11 mouse cellular contexts compared by ENCODE assay signal in the genomic region with DNA sequence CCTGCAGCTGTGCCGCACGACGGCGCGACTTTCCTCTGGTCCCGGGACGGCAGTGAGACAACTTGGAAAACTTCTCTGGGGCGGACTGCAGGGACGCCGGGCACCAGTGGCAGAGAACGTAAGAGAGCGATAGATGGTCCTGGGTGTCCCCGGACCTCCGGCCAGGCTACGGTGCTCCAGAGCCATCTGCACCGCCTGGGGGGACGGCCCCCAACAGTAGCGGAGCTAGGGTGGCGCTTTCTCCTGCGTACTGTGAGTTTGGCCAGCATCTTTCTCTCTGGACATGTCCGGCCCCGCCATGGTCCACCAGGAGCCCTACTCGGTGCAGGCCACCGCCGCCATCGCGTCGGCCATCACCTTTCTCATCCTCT. TPM values are rescaled to one million over a fixed set of nuclear protein-coding genes. Genes with fewer than 3 reads are reported as not detected.
DNase-seq lines count a peak whose midpoint lies in the region; ATAC-seq and TF ChIP-seq lines count a peak whose summit lies in the region.
"Had no signal": no experiment of that assay in that cellular context is flagged by ENCODE, and none has a peak within 500 bp of the region (broad histone marks: within the 10 kb centered on the region; RNA-seq: fewer than 3 reads in every experiment).

No protein-coding gene starts in this region.

- WGBS in heart, embryonic 15.5 days = under 1% methylated on average over 28 of the region's 28 CpGs
- 2% methylated on average over 28 of the region's 28 CpGs for WGBS in hindbrain, embryonic 15.5 days
- under 1% methylated on average over 28 of the region's 28 CpGs for WGBS in midbrain, embryonic 14.5 days

- H3K36me3 ChIP-seq in heart, embryonic 15.5 days = no peaks in the 10 kb centered on the region
- no peaks in the 10 kb centered on the region for H3K36me3 ChIP-seq in hindbrain, embryonic 15.5 days
- H3K36me3 ChIP-seq in midbrain, embryonic 14.5 days (ENCODE audit: control insufficient read depth, insufficient read depth, low read length) = no peaks in the 10 kb centered on the region
- H3K36me3 ChIP-seq: G1E had no signal

- CTCF ChIA-PET in Patski (lab: Charles Lee) = interaction anchor here (0.7 to 2.4 kb wide), 19 partner anchors 11 to 195 kb away, joined by 3 to 12 read pairs (median 4); a partner anchor contains a TSS

- TF ChIP-seq CTCF in Patski (IDR thresholded peaks at IDR 0.05) = no peak

- intact Hi-C loops in heart, postnatal 36 days (cut with DNase I) = loop anchor here (2.0 to 5.0 kb wide), 2 partner anchors 138 to 194 kb away; no protein-coding TSS in a partner anchor
- intact Hi-C loops in left cerebral cortex, postnatal 4 days (cut with DNase I) = loop anchor here (2.0 to 5.0 kb wide), 2 partner anchors 68 to 194 kb away; no protein-coding TSS in a partner anchor

- in situ Hi-C loops in Patski (cut with MboI; ENCODE audit: low pct_unique_long_range_greater_than_20kb) = loop anchor here (5.0 to 25.0 kb wide), 2 partner anchors 64 to 199 kb away; a partner anchor contains a TSS

- H3K4me2 ChIP-seq in heart, embryonic 15.5 days = peak overlapping the region; percentile 82
- peak overlapping the region; percentile 84 for H3K4me2 ChIP-seq in hindbrain, embryonic 15.5 days
- H3K4me2 ChIP-seq in midbrain, embryonic 14.5 days (ENCODE audit: low read length) = peak overlapping the region; percentile 67

- H3K27me3 ChIP-seq in heart, embryonic 15.5 days = peaks cover 84% of the 10 kb centered on the region
- peaks cover 59% of the 10 kb centered on the region for H3K27me3 ChIP-seq in Patski
- peaks cover 63% of the 10 kb centered on the region for H3K27me3 ChIP-seq in hindbrain, embryonic 15.5 days
- H3K27me3 ChIP-seq in midbrain, embryonic 14.5 days (ENCODE audit: control insufficient read depth, insufficient read depth, low read length) = peaks cover 44% of the 10 kb centered on the region

- no peak overlapping the region for H3K27ac ChIP-seq in heart, embryonic 15.5 days
- no peak overlapping the region for H3K27ac ChIP-seq in hindbrain, embryonic 15.5 days (replicated peaks)
- no peak overlapping the region for H3K27ac ChIP-seq in midbrain, embryonic 14.5 days (replicated peaks; ENCODE audit: low read depth, low read length)

- no peaks in the 10 kb centered on the region for H3K9me3 ChIP-seq in heart, embryonic 15.5 days (replicated peaks)
- no peaks in the 10 kb centered on the region for H3K9me3 ChIP-seq in hindbrain, embryonic 15.5 days
- no peaks in the 10 kb centered on the region for H3K9me3 ChIP-seq in midbrain, embryonic 14.5 days (ENCODE audit: control insufficient read depth, low read length)
- H3K9me3 ChIP-seq: G1E had no signal

- POLR2A ChIA-PET in Patski (lab: Charles Lee) = interaction anchor here (1.2 kb wide), 1 partner anchor 67 kb away, joined by 3 read pairs; no protein-coding TSS in a partner anchor

- H3K4me1 ChIP-seq in heart, embryonic 15.5 days (replicated peaks) = peaks cover 17% of the 10 kb centered on the region
- peaks cover 20% of the 10 kb centered on the region for H3K4me1 ChIP-seq in hindbrain, embryonic 15.5 days (replicated peaks)
- peaks cover 8% of the 10 kb centered on the region; the same call in 1 of the 2 replicates for H3K4me1 ChIP-seq in midbrain, embryonic 14.5 days (ENCODE audit: control insufficient read depth, insufficient read depth, low read length)

- no peak for DNase-seq in heart, postnatal 36 days
- DNase-seq in Patski (ENCODE audit: low read depth, low spot score) = no peak
- DNase-seq in midbrain, embryonic 14.5 days = no peak
- DNase-seq in layer of hippocampus, postnatal 36 days = no peak
- no peak for DNase-seq in left cerebral cortex, postnatal 4 days
- DNase-seq in ovary, postnatal 10 days (ENCODE audit: low spot score) = no peak

- peak overlapping the region; percentile 49 for H3K4me3 ChIP-seq in heart, embryonic 15.5 days
- H3K4me3 ChIP-seq in hindbrain, embryonic 15.5 days = peak overlapping the region; percentile 42
- H3K4me3 ChIP-seq in midbrain, embryonic 14.5 days (replicated peaks; ENCODE audit: low read depth, low read length) = peak overlapping the region; percentile 35

- peak; percentile 23 for ATAC-seq in heart, embryonic 15.5 days (replicated peaks; ENCODE audit: insufficient number of reproducible peaks, insufficient read depth, low FRiP score, low read depth)
- ATAC-seq in Patski = peak; percentile 19
- 0 out of 2 replicates have a peak, but pooled peaks have one; percentile 9 for ATAC-seq in hindbrain, embryonic 15.5 days (ENCODE audit: low FRiP score, low read depth)
- no peak for ATAC-seq in midbrain, embryonic 14.5 days (ENCODE audit: low FRiP score, low TSS enrichment)

- H3K9ac ChIP-seq in heart, embryonic 15.5 days = peak overlapping the region; percentile 41
- no peak overlapping the region for H3K9ac ChIP-seq in hindbrain, embryonic 15.5 days
- peak overlapping the region; percentile 6; the same call in 1 of the 2 replicates for H3K9ac ChIP-seq in midbrain, embryonic 14.5 days (replicated peaks; ENCODE audit: low read length)

RNA-seq across cellular contexts. Expression of a gene that starts 0.3 kb away (rescaled TPM):
- 1.1 and 1.3 TPM in 2 replicates for polyA plus RNA-seq in heart, embryonic 15.5 days (2015; fragmentation: Nextera tagmentation; extraction: Ambion mirVana)
- 1 to 10 TPM in 1 of 2 experiments, under 1 TPM in 1; 0.80 to 1.2 TPM for total RNA-seq in heart, postnatal 36 days (2021)
- not detected for polyA plus RNA-seq in Patski (2021)
- polyA plus RNA-seq in hindbrain, embryonic 15.5 days (2015; fragmentation: Nextera tagmentation; extraction: Ambion mirVana) = 0.47 TPM in 2 replicates
- polyA plus RNA-seq in midbrain, embryonic 14.5 days (2014; fragmentation: Nextera tagmentation; extraction: Ambion mirVana) = 0.08 TPM in 1 of 2 replicates, not detected in the other
- total RNA-seq in layer of hippocampus, postnatal 36 days (2021) = under 1 TPM in 1 of 2 experiments, not detected in 1; 0.07 TPM
- under 1 TPM; 0.12 to 0.28 TPM for total RNA-seq in left cerebral cortex, postnatal 4 days (2021)
- polyA plus RNA-seq: G1E had no signal

RNA-seq across cellular contexts. Expression of a gene that starts 24.8 kb away (rescaled TPM):
- polyA plus RNA-seq in heart, embryonic 15.5 days (2015; fragmentation: Nextera tagmentation; extraction: Ambion mirVana) = 0.08 TPM in 1 of 2 replicates, not detected in the other
- not detected for total RNA-seq in heart, postnatal 36 days (2021)
- not detected for polyA plus RNA-seq in Patski (2021)
- not detected in 2 replicates for polyA plus RNA-seq in hindbrain, embryonic 15.5 days (2015; fragmentation: Nextera tagmentation; extraction: Ambion mirVana)
- not detected in 2 replicates for polyA plus RNA-seq in midbrain, embryonic 14.5 days (2014; fragmentation: Nextera tagmentation; extraction: Ambion mirVana)
- not detected for total RNA-seq in layer of hippocampus, postnatal 36 days (2021)
- not detected for total RNA-seq in left cerebral cortex, postnatal 4 days (2021)
- total RNA-seq: common myeloid progenitor, adult 5-6 weeks had no signal
- polyA plus RNA-seq: G1E; lung, adult 2 months had no signal

RNA-seq across cellular contexts. Expression of a gene that starts 27.3 kb away (rescaled TPM):
- 11.6 and 16.7 TPM in 2 replicates for polyA plus RNA-seq in heart, embryonic 15.5 days (2015; fragmentation: Nextera tagmentation; extraction: Ambion mirVana)
- under 1 TPM; 0.36 to 0.38 TPM for total RNA-seq in heart, postnatal 36 days (2021)
- 7.0 TPM for polyA plus RNA-seq in Patski (2021)
- 13.0 and 14.2 TPM in 2 replicates for polyA plus RNA-seq in hindbrain, embryonic 15.5 days (2015; fragmentation: Nextera tagmentation; extraction: Ambion mirVana)
- polyA plus RNA-seq in midbrain, embryonic 14.5 days (2014; fragmentation: Nextera tagmentation; extraction: Ambion mirVana) = 10.1 and 12.7 TPM in 2 replicates
- 1 to 10 TPM in 1 of 2 experiments, under 1 TPM in 1; 0.53 to 1.1 TPM for total RNA-seq in layer of hippocampus, postnatal 36 days (2021)
- total RNA-seq in left cerebral cortex, postnatal 4 days (2021) = 1 to 10 TPM; 8.5 to 8.9 TPM
- polyA plus RNA-seq: G1E had no signal
